Mouse (Mus musculus) limb, embryonic 12.5 days (tissue): ENCODE measurements at regions not wholly inside any gene's neighbourhood (a gene's known extent, or its start where the extent isn't known, plus 50 kb on each side); places are given as distances from the start of the nearest gene placed in this dataset.

Source experiments
- ATAC-seq: fragments of 200-750 bp; cut with Nextera tagmentation; 2 replicates; pipeline ENCODE4 v1.8.0; 2017; ENCODE audit warnings: low read depth, moderate TSS enrichment; ENCODE audit not compliant: insufficient number of reproducible peaks, insufficient read depth, low FRiP score, low TSS enrichment
- H3K27ac ChIP-seq: fragments of 300-500 bp; sonication (generic); 2 replicates; pipeline ENCODE4 v1.5.1; 2016; ENCODE audit warnings: mild to moderate bottlenecking, moderate library complexity
- H3K27me3 ChIP-seq: fragments of 300-500 bp; sonication (generic); 2 replicates; pipeline ENCODE4 v1.6.1; 2016; ENCODE audit warnings: mild to moderate bottlenecking, moderate library complexity
- H3K36me3 ChIP-seq: fragments of 300-500 bp; sonication (generic); 2 replicates; pipeline ENCODE4 v1.6.1; 2016; ENCODE audit warnings: mild to moderate bottlenecking, moderate library complexity
- H3K4me1 ChIP-seq: fragments of 300-500 bp; sonication (generic); replicated peaks from 2 replicates; pipeline ENCODE4 v1.6.1; 2016
- H3K4me2 ChIP-seq: fragments of 300-500 bp; sonication (generic); 2 replicates; pipeline ENCODE4 v1.6.1; 2016; ENCODE audit warnings: mild to moderate bottlenecking, moderate library complexity
- H3K4me3 ChIP-seq: fragments of 300-500 bp; sonication (generic); replicated peaks from 2 replicates; pipeline ENCODE4 v1.5.1; 2016; ENCODE audit warnings: mild to moderate bottlenecking
- H3K9ac ChIP-seq: fragments of 300-500 bp; sonication (generic); replicated peaks from 2 replicates; pipeline ENCODE4 v1.6.1; 2016; ENCODE audit warnings: mild to moderate bottlenecking, moderate library complexity
- H3K9me3 ChIP-seq: fragments of 300-500 bp; sonication (generic); 2 replicates; pipeline ENCODE4 v1.6.1; 2016; ENCODE audit warnings: mild to moderate bottlenecking, moderate library complexity
- WGBS: fragments of 180-500 bp; shearing (Covaris S2); methylation state at CpG from one replicate; pipeline ENCODE4 v1.1.7; 2016; 5-methylcytosine and 5-hydroxymethylcytosine counted together

DNA sequence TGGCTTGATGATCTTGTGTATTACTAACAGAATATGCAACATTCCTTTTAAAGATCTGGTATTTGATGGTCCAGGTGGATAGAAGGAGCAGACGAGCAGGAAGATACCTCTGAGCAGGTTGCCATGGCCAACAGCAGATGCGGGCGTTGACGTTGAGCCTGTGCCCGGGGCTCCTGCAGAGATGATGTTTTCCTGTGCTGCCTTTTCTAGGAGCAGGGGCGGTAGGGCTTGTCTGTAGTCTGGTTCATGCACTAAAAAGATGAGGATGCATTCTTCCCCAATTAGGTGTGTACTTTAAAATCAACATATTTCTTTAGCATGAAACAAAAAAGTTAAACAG is 74.8 kb upstream of the Atp5g3 start:
- H3K4me2 ChIP-seq = no peak overlapping the region
- no peak overlapping the region for H3K27ac ChIP-seq
- peaks cover 7% of the 10 kb centered on the region for H3K4me1 ChIP-seq
- H3K9ac ChIP-seq = no peak overlapping the region
- ATAC-seq = no peak
- H3K36me3 ChIP-seq = no peaks in the 10 kb centered on the region
- H3K4me3 ChIP-seq = no peak overlapping the region
- no peaks in the 10 kb centered on the region for H3K9me3 ChIP-seq
- H3K27me3 ChIP-seq = peaks cover 19% of the 10 kb centered on the region
- 80% methylated on average over 6 of the region's 6 CpGs for WGBS

DNA sequence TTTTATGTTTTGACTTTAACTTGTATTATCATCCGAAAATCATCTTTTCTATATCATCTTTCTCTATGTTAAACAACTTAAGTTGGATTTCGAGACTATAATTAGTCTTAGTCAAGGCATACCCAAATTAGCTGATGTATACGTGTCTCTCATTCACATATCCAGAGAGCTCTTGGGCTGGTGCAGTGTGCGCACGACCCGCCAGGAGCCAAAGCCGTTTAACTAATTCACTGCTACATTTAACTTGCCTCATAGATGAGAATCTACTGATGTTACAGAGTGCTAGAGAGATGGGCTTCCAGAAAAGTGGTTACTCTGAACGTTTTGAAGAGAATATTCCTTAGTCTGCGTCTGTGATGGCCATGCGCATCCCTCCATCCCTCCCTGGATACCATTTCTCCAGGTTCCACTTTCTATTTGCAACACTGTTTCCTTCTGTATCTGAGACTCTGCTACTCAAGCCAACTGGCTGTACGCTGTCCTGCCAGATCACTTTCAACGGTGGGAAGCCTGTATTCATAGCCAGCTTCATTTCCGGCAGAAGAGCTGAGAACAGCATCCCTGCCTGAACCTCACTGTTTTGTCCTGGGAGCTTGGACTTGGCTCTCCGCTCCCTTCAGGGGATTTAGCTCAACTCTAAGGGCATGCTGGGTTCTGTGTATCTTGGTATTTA is 74.2 kb upstream of the Atp5g3 start:
- H3K4me3 ChIP-seq = no peak overlapping the region
- H3K27me3 ChIP-seq = peaks cover 21% of the 10 kb centered on the region
- 78% methylated on average over 14 of the region's 14 CpGs for WGBS
- H3K9me3 ChIP-seq = no peaks in the 10 kb centered on the region
- H3K4me2 ChIP-seq = no peak overlapping the region
- H3K36me3 ChIP-seq = no peaks in the 10 kb centered on the region
- H3K4me1 ChIP-seq = peaks cover 7% of the 10 kb centered on the region
- no peak for ATAC-seq
- no peak overlapping the region for H3K9ac ChIP-seq
- H3K27ac ChIP-seq = no peak overlapping the region

DNA sequence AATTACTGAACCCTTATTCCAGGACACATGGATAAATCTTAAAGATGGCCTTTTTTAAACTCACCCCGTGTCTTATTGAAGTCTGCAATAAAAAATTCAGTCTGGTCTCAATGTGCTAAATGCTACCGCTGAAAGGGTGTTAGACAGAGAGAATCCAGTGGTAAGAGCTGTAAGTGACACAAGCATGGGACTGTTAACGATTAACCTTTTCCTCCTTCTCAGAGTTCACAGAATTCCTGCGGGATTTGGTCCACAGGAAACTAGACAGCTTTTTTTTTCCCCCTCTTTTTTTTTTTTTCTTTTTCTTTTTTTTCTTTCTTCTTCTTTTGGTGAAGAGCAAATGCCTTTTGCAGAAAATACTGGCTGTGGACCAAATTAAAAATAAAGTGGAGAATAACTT is 72.0 kb upstream of the Atp5g3 start:
- 10% methylated on average over 4 of the region's 4 CpGs for WGBS
- Histone ChIP-seq H3K36me3 (no peaks in the 10 kb centered on the region), H3K4me3 (no peak overlapping the region), H3K9ac (no peak overlapping the region), H3K27ac (no peak overlapping the region), H3K4me2 (no peak overlapping the region), H3K27me3 (peaks cover 37% of the 10 kb centered on the region), H3K4me1 (peaks cover 25% of the 10 kb centered on the region), H3K9me3 (no peaks in the 10 kb centered on the region)
- ATAC-seq = no peak

DNA sequence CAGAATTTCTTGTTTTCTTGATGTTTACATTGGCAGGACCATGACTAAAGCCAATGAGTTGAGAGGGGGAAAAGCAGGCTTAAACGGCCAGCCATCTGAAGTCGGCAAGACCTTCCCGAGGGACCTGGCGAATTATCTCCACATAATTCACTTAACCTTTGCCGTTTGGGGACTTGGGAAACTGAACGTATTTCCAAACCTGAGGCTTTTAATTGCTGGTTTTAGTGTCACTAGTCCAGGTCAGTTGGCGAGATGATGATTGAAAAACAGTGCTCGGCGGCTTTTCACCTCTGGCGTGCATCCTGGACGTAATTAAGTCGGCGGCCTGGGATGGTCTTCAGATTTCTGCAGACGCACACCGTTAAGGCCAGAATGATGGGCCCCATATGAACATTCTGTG is 66.9 kb upstream of the Atp5g3 start:
- 0 out of 2 replicates have a peak overlapping the region, but pooled peaks have one; percentile 4 for H3K27ac ChIP-seq
- H3K27me3 ChIP-seq = peaks cover 34% of the 10 kb centered on the region
- no peak overlapping the region for H3K9ac ChIP-seq
- no peaks in the 10 kb centered on the region for H3K9me3 ChIP-seq
- peak overlapping the region; percentile 6; the same call in 1 of the 2 replicates for H3K4me3 ChIP-seq
- H3K4me1 ChIP-seq = peaks cover 38% of the 10 kb centered on the region
- ATAC-seq = no peak
- no peaks in the 10 kb centered on the region for H3K36me3 ChIP-seq
- peak overlapping the region; percentile 43 for H3K4me2 ChIP-seq
- 14% methylated on average over 15 of the region's 15 CpGs for WGBS

DNA sequence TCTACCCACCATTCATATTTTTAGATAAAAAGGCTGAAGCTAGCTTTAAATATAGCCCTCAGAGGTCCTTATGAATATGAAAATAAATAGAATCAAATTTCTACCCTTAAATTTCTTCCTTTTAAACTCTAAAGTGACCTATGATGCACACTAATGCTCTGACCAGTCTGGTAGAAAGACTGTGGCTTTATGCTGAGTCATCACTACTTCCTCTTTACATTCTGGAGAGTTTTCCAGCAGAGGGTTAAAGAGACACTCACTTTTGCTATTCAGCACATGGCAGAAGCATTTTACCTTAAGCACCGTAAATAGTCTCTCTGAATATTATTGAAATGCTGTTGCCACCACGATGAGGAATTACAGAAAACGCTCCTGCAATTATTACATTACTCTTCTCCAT is 62.6 kb upstream of the Atp5g3 start:
- Histone ChIP-seq H3K4me3 (no peak overlapping the region), H3K9me3 (no peaks in the 10 kb centered on the region), H3K9ac (no peak overlapping the region), H3K27me3 (peaks cover 25% of the 10 kb centered on the region; the same call in 1 of the 2 replicates), H3K4me2 (no peak overlapping the region), H3K36me3 (no peaks in the 10 kb centered on the region), H3K27ac (no peak overlapping the region), H3K4me1 (peaks cover 35% of the 10 kb centered on the region)
- WGBS = 68% methylated on average over 3 of the region's 3 CpGs
- ATAC-seq = no peak

DNA sequence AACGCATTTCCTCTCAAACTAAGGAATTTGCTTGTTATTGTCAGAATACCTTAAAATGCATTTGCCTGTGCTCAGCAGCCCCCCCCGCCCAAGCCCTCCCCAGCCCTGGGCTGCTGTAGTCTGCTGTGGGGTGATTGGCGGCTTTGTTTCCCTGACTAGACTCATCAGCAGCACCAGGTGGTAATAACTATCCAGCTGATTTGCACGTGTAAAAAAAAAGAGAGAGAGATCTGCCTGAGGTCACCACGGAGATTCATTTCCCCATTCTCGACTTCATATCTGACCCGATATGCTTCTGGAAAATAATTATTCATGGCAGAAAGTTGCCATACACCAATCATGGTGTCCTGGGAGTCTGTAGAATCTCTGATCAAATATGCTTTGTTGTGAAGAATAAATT is 56.5 kb upstream of the Atp5g3 start:
- Histone ChIP-seq H3K36me3 (no peaks in the 10 kb centered on the region), H3K9ac (no peak overlapping the region; the same call in 1 of the 2 replicates), H3K27ac (no peak overlapping the region), H3K4me3 (no peak overlapping the region), H3K4me1 (peaks cover 23% of the 10 kb centered on the region), H3K27me3 (peaks cover 17% of the 10 kb centered on the region), H3K4me2 (no peak overlapping the region), H3K9me3 (no peaks in the 10 kb centered on the region)
- 42% methylated on average over 7 of the region's 7 CpGs for WGBS
- no peak for ATAC-seq

DNA sequence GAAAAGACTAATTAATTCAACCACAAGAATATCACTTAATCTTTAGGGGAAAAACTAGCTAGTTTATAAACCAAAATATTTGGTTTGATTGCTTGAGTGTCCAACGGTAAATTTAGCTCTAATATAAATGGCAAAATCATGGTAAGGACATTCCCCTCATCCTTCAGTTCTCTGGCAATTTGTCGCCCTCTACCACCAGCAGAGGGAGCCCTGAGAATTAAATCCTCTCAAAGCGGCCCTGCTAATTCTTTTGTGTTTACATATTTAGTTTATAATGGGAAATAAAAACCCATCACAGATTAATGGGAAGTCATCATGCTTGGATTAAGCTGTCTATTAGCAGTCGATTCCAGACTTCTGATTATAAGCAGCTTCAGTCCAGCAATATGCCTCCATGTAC is 54.5 kb upstream of the Atp5g3 start:
- WGBS = 11% methylated on average over 4 of the region's 4 CpGs
- no peaks in the 10 kb centered on the region for H3K9me3 ChIP-seq
- no peak overlapping the region for H3K4me3 ChIP-seq
- peaks cover 14% of the 10 kb centered on the region for H3K4me1 ChIP-seq
- no peak for ATAC-seq
- no peaks in the 10 kb centered on the region for H3K36me3 ChIP-seq
- H3K27ac ChIP-seq = no peak overlapping the region
- H3K27me3 ChIP-seq = peaks cover 9% of the 10 kb centered on the region
- no peak overlapping the region for H3K4me2 ChIP-seq
- H3K9ac ChIP-seq = no peak overlapping the region
